In genomic region chr3:128546416-128547327, GRCm38 (mm10) we compare ENCODE assay signal across 9 mouse cellular contexts.
DNase-seq lines count a peak whose midpoint lies in the region; ATAC-seq and TF ChIP-seq lines count a peak whose summit lies in the region.
"Had no signal": no experiment of that assay in that cellular context is flagged by ENCODE, and none has a peak within 500 bp of the region (broad histone marks: within the 10 kb centered on the region; RNA-seq: fewer than 3 reads in every experiment).

No protein-coding gene starts in this region.

- TF ChIP-seq EP300 in heart, postnatal 0 days (IDR thresholded peaks at IDR 0.05; ENCODE audit: low read depth), result no peak

- 75% methylated on average over 9 of the region's 9 CpGs for WGBS in forebrain, embryonic 10.5 days
- 52% methylated on average over 9 of the region's 9 CpGs for WGBS in heart, postnatal 0 days
- 45% methylated on average over 9 of the region's 9 CpGs for WGBS in neural tube, embryonic 14.5 days

- no peaks in the 10 kb centered on the region for H3K27me3 ChIP-seq in forebrain, embryonic 10.5 days (ENCODE audit: poor library complexity, severe bottlenecking)
- no peaks in the 10 kb centered on the region for H3K27me3 ChIP-seq in heart, postnatal 0 days (ENCODE audit: control insufficient read depth, insufficient read depth, low read length)
- no peaks in the 10 kb centered on the region for H3K27me3 ChIP-seq in neural tube, embryonic 14.5 days (ENCODE audit: control insufficient read depth, insufficient read depth, low read length)
- H3K27me3 ChIP-seq: liver, embryonic 15.5 days had no signal

- no peaks in the 10 kb centered on the region for H3K36me3 ChIP-seq in forebrain, embryonic 10.5 days (replicated peaks)
- H3K36me3 ChIP-seq in heart, postnatal 0 days (replicated peaks; ENCODE audit: control insufficient read depth, insufficient read depth, low read length), result no peaks in the 10 kb centered on the region
- no peaks in the 10 kb centered on the region for H3K36me3 ChIP-seq in neural tube, embryonic 14.5 days (ENCODE audit: control insufficient read depth, insufficient read depth, low read length)
- H3K36me3 ChIP-seq: liver, embryonic 15.5 days had no signal

- no peak for ATAC-seq in heart, postnatal 0 days (ENCODE audit: insufficient read depth, low read depth)
- ATAC-seq in neural tube, embryonic 14.5 days (ENCODE audit: low read depth), result peak; percentile 97

- TF ChIP-seq CTCF in heart, postnatal 0 days (IDR thresholded peaks at IDR 0.05; ENCODE audit: low read depth), result no peak

- peak overlapping the region; percentile 44; the same call in 1 of the 2 replicates for H3K27ac ChIP-seq in forebrain, embryonic 10.5 days
- no peak overlapping the region for H3K27ac ChIP-seq in heart, postnatal 0 days (ENCODE audit: low read depth)
- peak overlapping the region; percentile 55 for H3K27ac ChIP-seq in neural tube, embryonic 14.5 days (ENCODE audit: low read depth, low read length)
- H3K27ac ChIP-seq: liver, embryonic 15.5 days had no signal

- H3K4me3 ChIP-seq in forebrain, embryonic 10.5 days, result no peak overlapping the region
- H3K4me3 ChIP-seq in heart, postnatal 0 days (ENCODE audit: low read depth, low read length), result no peak overlapping the region
- H3K4me3 ChIP-seq in neural tube, embryonic 14.5 days (ENCODE audit: low read depth, low read length), result no peak overlapping the region
- H3K4me3 ChIP-seq: liver, embryonic 15.5 days had no signal

- no peaks in the 10 kb centered on the region for H3K9me3 ChIP-seq in forebrain, embryonic 10.5 days
- no peaks in the 10 kb centered on the region for H3K9me3 ChIP-seq in heart, postnatal 0 days (replicated peaks; ENCODE audit: control insufficient read depth, low read length)
- H3K9me3 ChIP-seq in neural tube, embryonic 14.5 days (ENCODE audit: control insufficient read depth, low read length), result no peaks in the 10 kb centered on the region
- H3K9me3 ChIP-seq: liver, embryonic 15.5 days had no signal

- no peak overlapping the region for H3K9ac ChIP-seq in heart, postnatal 0 days (replicated peaks; ENCODE audit: low read depth, low read length)
- H3K9ac ChIP-seq in neural tube, embryonic 14.5 days (replicated peaks; ENCODE audit: low read depth, low read length), result no peak overlapping the region
- H3K9ac ChIP-seq: liver, embryonic 15.5 days had no signal

- H3K4me2 ChIP-seq in heart, postnatal 0 days (ENCODE audit: low read depth, low read length), result no peak overlapping the region
- H3K4me2 ChIP-seq in neural tube, embryonic 14.5 days (ENCODE audit: low read depth, low read length), result no peak overlapping the region
- H3K4me2 ChIP-seq: liver, embryonic 15.5 days had no signal

- H3K4me1 ChIP-seq in forebrain, embryonic 10.5 days, result peaks cover 10% of the 10 kb centered on the region
- H3K4me1 ChIP-seq in heart, postnatal 0 days (ENCODE audit: control insufficient read depth, insufficient read depth), result no peaks in the 10 kb centered on the region
- no peaks in the 10 kb centered on the region for H3K4me1 ChIP-seq in neural tube, embryonic 14.5 days (ENCODE audit: control insufficient read depth, insufficient read depth, low read length)
- H3K4me1 ChIP-seq: liver, embryonic 15.5 days had no signal

- DNase-seq in urinary bladder, postnatal 14 days (ENCODE audit: low spot score), result peak; percentile 29
- DNase-seq in urinary bladder, adult 18-20 months (ENCODE audit: low spot score in 2 of 2), result no peak
- DNase-seq in forebrain, embryonic 10.5 days (ENCODE audit: extremely low spot score, low spot score), result no peak
- peak; percentile 8 for DNase-seq in heart, postnatal 0 days (ENCODE audit: low spot score)
- DNase-seq in left cerebral cortex, adult 8-10 months (ENCODE audit: low spot score in 2 of 2), result peak; percentile 26 to 73
- DNase-seq in thymus, postnatal 36 days, result no peak
- no peak for DNase-seq in kidney, adult 18-20 months

Comparison
In these comparisons a context has a peak if more than half of its experiments do, and no peak if none do; other contexts are left out.
1. DNase-seq: peak in urinary bladder, postnatal 14 days (single experiment), heart, postnatal 0 days (single experiment) and left cerebral cortex, adult 8-10 months (2 of 2); none in urinary bladder, adult 18-20 months (0 of 2), forebrain, embryonic 10.5 days (single experiment), thymus, postnatal 36 days (0 of 2) and kidney, adult 18-20 months (single experiment).